Mouse (Mus musculus) limb, embryonic 11.5 days (tissue): ENCODE results near the gene Hoxb5. TPM values are rescaled to one million over a fixed set of nuclear protein-coding genes. Genes with fewer than 3 reads are reported as not detected.

Experiments used
- ATAC-seq: fragments of 200-750 bp; cut with Nextera tagmentation; 2 replicates; pipeline ENCODE4 v1.8.0; 2017; ENCODE audit warnings: low read depth; ENCODE audit not compliant: insufficient number of reproducible peaks, low FRiP score, low TSS enrichment
- DNase-seq: peaks from one replicate; pipeline ENCODE4 v3.0.0-alpha.2; 2015; ENCODE audit warnings: low spot score
- H3K27ac ChIP-seq: fragments of 300-500 bp; sonication (generic); replicated peaks from 2 replicates; pipeline ENCODE4 v1.5.1; 2014; ENCODE audit warnings: low read depth, mild to moderate bottlenecking, low read length
- H3K27me3 ChIP-seq: fragments of 300-500 bp; sonication (generic); 2 replicates; pipeline ENCODE4 v1.6.1; 2014; ENCODE audit warnings: mild to moderate bottlenecking, low read length, mixed read lengths; ENCODE audit not compliant: control insufficient read depth, insufficient read depth
- H3K36me3 ChIP-seq: fragments of 300-500 bp; sonication (generic); 2 replicates; pipeline ENCODE4 v1.6.1; 2014; ENCODE audit warnings: mild to moderate bottlenecking, low read length, moderate library complexity, mixed read lengths; ENCODE audit not compliant: control insufficient read depth, insufficient read depth
- H3K4me1 ChIP-seq: fragments of 300-500 bp; sonication (generic); 2 replicates; pipeline ENCODE4 v1.6.1; 2014; ENCODE audit warnings: low read length, mixed read lengths; ENCODE audit not compliant: control insufficient read depth, insufficient read depth
- H3K4me2 ChIP-seq: fragments of 300-500 bp; sonication (generic); 2 replicates; pipeline ENCODE4 v1.6.1; 2014; ENCODE audit warnings: low read depth, mild to moderate bottlenecking, moderate library complexity; ENCODE audit not compliant: severe bottlenecking
- H3K4me3 ChIP-seq: fragments of 300-500 bp; sonication (generic); 2 replicates; pipeline ENCODE4 v1.5.1; 2014; ENCODE audit warnings: low read depth, low read length
- H3K9ac ChIP-seq: fragments of 300-500 bp; sonication (generic); 2 replicates; pipeline ENCODE4 v1.6.1; 2014; ENCODE audit warnings: mild to moderate bottlenecking, low read length
- H3K9me3 ChIP-seq: fragments of 300-500 bp; sonication (generic); 2 replicates; pipeline ENCODE4 v1.6.1; 2016; ENCODE audit warnings: low read length; ENCODE audit not compliant: control insufficient read depth
- WGBS: fragments of 180-500 bp; shearing (Covaris S2); extraction: QIAGEN DNeasy Blood & Tissue Kit; methylation state at CpG from one replicate; pipeline ENCODE4 v1.1.7; 2014; 5-methylcytosine and 5-hydroxymethylcytosine counted together
- polyA plus RNA-seq: library from polyadenylated mRNA; unstranded; fragments of >200 nt; fragmentation: Nextera tagmentation; extraction: Ambion mirVana; gene quantifications from 2 replicates; pipeline ENCODE4 v1.2.1, GENCODE M21; 2014

Gene Hoxb5
- 2.1 and 2.6 TPM in 2 replicates for polyA plus RNA-seq

DNA sequence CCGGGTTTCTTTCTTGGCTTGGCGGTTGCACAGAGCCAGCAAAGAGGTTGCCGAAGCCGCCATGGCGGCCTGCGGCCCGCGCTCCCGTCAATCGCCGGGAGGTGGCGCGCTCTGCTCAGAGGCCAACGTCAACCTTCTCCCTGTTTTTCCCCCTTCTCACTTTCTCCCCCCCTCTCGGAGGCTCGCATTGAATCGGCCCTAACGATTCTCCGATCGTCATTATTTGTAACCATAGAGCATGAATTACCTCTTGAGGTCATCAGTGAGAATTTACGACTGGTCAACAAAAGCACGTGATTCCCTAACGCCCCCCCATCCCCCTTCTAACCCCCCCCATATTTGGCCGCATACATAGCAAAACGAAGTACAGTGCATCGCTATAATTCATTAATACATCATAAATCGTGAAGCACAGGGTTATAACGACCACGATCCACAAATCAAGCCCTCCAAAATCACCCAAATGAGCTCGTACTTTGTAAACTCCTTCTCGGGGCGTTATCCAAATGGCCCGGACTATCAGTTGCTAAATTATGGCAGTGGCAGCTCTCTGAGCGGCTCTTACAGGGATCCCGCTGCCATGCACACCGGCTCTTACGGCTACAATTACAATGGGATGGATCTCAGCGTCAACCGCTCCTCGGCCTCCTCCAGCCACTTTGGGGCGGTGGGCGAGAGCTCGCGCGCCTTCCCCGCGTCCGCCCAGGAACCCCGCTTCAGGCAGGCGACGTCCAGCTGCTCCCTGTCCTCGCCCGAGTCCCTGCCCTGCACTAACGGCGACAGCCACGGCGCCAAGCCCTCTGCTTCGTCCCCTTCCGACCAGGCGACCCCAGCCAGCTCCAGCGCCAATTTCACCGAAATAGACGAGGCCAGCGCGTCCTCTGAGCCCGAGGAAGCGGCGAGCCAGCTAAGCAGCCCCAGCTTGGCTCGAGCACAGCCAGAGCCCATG lies at the start of gene Hoxb5:
Gene Hoxb5 (plus strand): TSS at position 186 of the 949 bp plus-strand sequence.
- Histone ChIP-seq H3K27me3 (peaks cover 96% of the 10 kb centered on the region), H3K9ac (peak within 1 kb of the TSS; percentile 56), H3K9me3 (no peaks in the 10 kb centered on the region), H3K4me3 (peak within 1 kb of the TSS; percentile 28), H3K36me3 (no peaks in the 10 kb centered on the region), H3K4me1 (peaks cover 23% of the 10 kb centered on the region), H3K27ac (no peak within 1 kb of the TSS), H3K4me2 (peak within 1 kb of the TSS; percentile 48)
- ATAC-seq (no peak), DNase-seq (peak; percentile 93)
- WGBS, result under 1% methylated on average over 69 of the region's 69 CpGs

DNA sequence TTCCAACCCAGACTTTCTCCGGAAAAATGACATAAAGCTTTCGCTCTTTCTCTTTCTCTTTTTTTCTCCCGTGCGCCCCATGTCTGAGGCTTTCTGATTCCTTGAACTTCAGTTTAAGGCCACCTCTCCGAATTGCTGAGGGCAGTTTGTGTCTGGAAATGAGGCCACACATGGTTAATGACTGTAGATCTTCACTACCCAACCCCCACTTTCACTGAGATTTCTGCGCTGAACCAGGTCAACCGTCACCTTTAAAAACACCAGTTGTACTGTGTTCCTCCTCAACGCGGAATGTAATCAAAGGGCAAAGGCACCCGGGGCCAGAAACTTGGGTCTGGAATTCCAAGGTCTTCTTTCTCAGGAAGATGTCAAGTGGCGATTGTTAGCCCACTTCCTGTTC lies 48.9 kb upstream of the Hoxb5 start:
- Histone ChIP-seq H3K4me1 (peaks cover 8% of the 10 kb centered on the region), H3K27me3 (peaks cover 75% of the 10 kb centered on the region), H3K9me3 (no peaks in the 10 kb centered on the region), H3K9ac (no peak overlapping the region), H3K4me2 (peak overlapping the region; percentile 0; the same call in 1 of the 2 replicates), H3K27ac (no peak overlapping the region), H3K36me3 (no peaks in the 10 kb centered on the region), H3K4me3 (no peak overlapping the region)
- no peak for ATAC-seq
- DNase-seq, result peak; percentile 37
- WGBS, result 2% methylated on average over 11 of the region's 11 CpGs

DNA sequence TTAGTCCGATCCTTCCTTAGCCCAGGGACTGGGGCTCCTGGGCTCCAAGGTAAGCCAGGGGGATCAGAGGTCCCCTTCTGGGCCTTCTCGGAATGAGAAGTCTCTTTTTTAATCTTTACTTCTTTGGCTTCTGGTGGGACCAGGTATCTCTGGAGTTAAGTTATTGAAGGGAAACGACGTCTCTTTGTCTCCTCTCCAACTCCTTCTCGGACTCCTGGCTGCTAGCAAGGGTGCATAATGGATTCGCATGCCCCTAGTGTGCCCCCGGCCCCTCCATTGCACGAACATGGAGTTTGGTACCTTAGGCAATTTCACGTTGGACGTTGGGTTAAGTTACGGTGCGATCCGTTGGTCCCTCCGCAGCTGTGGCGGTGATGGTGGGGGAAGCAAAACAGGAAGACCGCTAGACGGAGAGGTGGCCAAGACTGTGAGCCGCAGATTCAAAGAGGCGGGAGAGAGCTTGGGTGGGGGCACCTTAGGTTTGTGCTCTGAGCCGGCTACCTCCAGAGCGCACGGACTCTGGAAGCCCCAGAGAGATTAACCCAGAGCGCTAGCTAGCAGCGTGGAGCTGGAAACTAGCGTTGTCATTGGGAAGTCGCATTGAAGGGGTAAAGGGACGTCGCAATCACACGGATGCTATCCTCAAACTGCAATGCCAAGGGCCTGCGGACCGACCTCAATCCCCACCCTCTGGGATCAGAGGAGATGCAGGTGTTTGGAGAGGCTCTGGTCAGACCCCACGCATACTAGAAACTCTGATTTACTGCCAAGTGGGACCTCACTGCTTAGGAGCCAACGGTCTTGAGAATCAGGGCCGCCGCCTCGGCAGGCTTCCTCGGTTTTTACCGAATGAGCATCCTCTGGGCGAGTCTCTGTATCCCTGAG lies 47.8 kb upstream of the Hoxb5 start:
- WGBS, result 1% methylated on average over 39 of the region's 39 CpGs
- Histone ChIP-seq H3K27ac (no peak overlapping the region), H3K4me1 (peaks cover 12% of the 10 kb centered on the region), H3K9me3 (no peaks in the 10 kb centered on the region), H3K36me3 (no peaks in the 10 kb centered on the region), H3K4me2 (peak overlapping the region; percentile 18), H3K27me3 (peaks cover 80% of the 10 kb centered on the region), H3K9ac (peak overlapping the region; percentile 22; the same call in 1 of the 2 replicates), H3K4me3 (no peak overlapping the region)
- no peak for ATAC-seq
- peak; percentile 55 for DNase-seq

DNA sequence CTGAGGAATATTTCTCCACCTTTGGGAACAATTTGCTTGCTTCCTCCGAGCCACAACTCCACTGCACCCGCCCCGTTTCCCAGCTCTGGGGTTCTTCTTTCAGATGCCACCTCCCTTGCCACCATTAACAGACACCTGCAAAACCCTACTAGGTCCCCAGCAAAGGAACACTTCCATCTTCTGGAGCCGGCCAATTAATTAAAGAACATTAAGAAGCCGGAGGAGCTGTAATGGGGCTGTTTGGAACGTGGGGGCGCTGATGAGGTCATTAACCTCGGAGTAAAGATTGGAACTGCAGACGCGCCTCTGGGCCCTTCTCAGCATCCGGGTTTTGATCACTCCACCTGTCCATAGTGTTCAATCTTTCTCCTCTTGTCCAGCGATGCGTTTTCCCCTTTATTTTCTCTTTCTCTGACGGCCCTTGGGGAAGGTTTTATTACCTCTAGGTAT lies 47.1 kb upstream of the Hoxb5 start:
- Histone ChIP-seq H3K9ac (no peak overlapping the region), H3K27me3 (peaks cover 80% of the 10 kb centered on the region), H3K4me3 (no peak overlapping the region), H3K4me1 (peaks cover 16% of the 10 kb centered on the region), H3K36me3 (no peaks in the 10 kb centered on the region), H3K9me3 (no peaks in the 10 kb centered on the region), H3K4me2 (no peak overlapping the region; the same call in 1 of the 2 replicates), H3K27ac (no peak overlapping the region)
- DNase-seq, result peak; percentile 47
- 2% methylated on average over 14 of the region's 14 CpGs for WGBS
- ATAC-seq, result no peak

DNA sequence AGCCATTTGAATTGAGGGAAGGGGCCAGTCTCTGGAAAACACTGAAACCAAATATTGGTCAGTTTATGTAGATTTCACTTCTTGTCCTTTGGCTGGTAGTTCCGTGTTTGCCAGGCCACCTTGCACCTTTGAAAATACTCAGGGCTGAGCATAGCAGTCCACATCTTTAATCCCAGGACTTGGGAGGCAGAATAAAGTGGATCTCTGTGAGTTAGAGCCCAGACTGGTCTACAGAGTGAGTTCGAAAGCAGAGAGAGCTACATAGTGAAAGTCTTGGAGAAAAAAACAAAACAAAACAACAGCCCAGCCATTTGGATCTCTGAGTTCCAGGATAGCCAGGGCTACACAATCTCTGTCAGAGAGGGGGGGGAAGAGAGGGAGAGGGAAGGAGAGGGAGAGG lies 46.0 kb upstream of the Hoxb5 start:
- H3K4me2 ChIP-seq, result no peak overlapping the region

DNA sequence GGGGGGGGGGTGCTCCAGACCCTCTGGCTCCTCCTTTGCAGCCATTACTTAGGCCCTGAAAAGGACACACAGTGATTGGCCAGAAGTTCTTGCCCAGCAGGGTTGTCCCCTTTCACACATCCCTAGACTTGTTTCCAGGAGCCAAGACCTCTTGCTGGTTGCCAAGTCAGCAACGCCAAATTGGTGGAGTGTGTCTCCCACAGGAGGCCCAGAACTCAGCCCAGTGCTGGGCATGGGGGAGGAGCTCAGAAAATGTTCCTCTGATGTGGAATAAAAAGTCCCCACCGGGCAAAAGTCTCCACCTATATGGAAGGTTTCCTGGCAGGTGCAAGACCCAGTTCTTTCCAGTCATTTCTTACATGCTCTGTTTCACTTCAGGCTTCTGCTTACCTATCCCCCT lies 44.1 kb upstream of the Hoxb5 start:
- DNase-seq, result peak; percentile 28
- WGBS, result 7% methylated on average over 2 of the region's 2 CpGs
- peaks cover 82% of the 10 kb centered on the region for H3K27me3 ChIP-seq

More for the DNA sequence above, 46.0 kb upstream of the Hoxb5 start:
- 28% methylated on average over 2 of the region's 2 CpGs for whole genome bisulfite sequencing
- no peaks in the 10 kb centered on the region for H3K9me3 ChIP-seq
- H3K27me3 ChIP-seq, result peaks cover 77% of the 10 kb centered on the region
- ATAC-seq (no peak), DNase-seq (no peak)
- H3K4me3 ChIP-seq, result no peak overlapping the region
- no peaks in the 10 kb centered on the region for H3K36me3 ChIP-seq
- H3K9ac ChIP-seq, result no peak overlapping the region
- no peak overlapping the region for H3K27ac ChIP-seq
- H3K4me1 ChIP-seq, result peaks cover 16% of the 10 kb centered on the region

DNA sequence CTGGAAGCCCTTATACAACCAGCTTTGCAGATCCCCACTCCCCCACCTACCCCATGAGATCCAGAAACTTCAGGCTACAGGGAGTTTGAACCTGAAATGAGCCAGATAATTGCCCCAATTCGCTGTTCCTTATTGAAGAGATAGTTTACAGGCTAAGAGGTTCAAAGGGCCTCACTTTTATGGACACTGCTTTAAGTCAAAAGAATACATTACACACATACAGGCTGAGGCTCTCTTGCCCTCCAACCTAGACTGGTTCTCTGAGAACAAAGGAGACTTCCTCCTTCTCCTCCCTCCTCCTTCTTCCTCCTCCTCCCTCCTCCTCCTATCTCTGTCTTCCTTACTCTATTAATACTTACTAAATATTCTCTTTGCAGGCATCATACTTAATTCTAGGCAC lies 43.6 kb upstream of the Hoxb5 start:
- whole genome bisulfite sequencing, result 5% methylated on average over 1 of the region's 1 CpGs
- no peak for DNase-seq
- H3K27me3 ChIP-seq, result peaks cover 82% of the 10 kb centered on the region

More for the DNA sequence above, 44.1 kb upstream of the Hoxb5 start:
- H3K9me3 ChIP-seq, result no peaks in the 10 kb centered on the region
- H3K4me2 ChIP-seq, result no peak overlapping the region
- H3K4me1 ChIP-seq, result peaks cover 13% of the 10 kb centered on the region
- H3K27ac ChIP-seq, result no peak overlapping the region
- no peak for ATAC-seq
- H3K9ac ChIP-seq, result no peak overlapping the region
- no peak overlapping the region for H3K4me3 ChIP-seq
- H3K36me3 ChIP-seq, result no peaks in the 10 kb centered on the region

More for the DNA sequence above, 43.6 kb upstream of the Hoxb5 start:
- Histone ChIP-seq H3K4me3 (no peak overlapping the region), H3K4me1 (peaks cover 13% of the 10 kb centered on the region), H3K9me3 (no peaks in the 10 kb centered on the region), H3K9ac (no peak overlapping the region), H3K36me3 (no peaks in the 10 kb centered on the region), H3K4me2 (no peak overlapping the region), H3K27ac (no peak overlapping the region)
- no peak for ATAC-seq
